Mouse (Mus musculus): ENCODE measurements around the gene Atf7. TPM values are rescaled to one million over a fixed set of nuclear protein-coding genes. Genes with fewer than 3 reads are reported as not detected.

The Atf7 gene
- polyA plus RNA-seq, 1 experiment from 2014 or later = 25.1 TPM

DNA sequence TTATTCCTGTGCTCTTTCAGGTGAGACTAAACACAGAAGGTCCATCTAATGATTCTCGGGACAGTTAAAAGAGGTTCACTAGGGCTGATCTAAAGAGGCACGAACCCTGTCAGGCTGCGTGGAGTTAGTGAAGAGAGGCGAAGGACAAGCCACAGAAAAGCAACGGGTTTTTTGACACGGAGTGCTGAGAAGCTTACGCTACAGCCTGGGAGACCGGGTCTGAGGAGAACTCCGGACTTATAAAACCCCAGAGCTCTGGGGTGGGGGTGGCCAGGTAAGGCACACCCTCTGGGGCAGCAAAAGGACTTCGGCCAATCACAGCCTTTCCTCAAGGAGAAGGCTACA is 107.7 kb downstream of the Atf7 start:
- Histone ChIP-seq H3K27me3 (replicated peaks; ENCODE audit: low read depth, poor library complexity, severe bottlenecking) (no peaks in the 10 kb centered on the region), H3K4me3 (peak overlapping the region; percentile 84), H3K27ac (replicated peaks) (peak overlapping the region; percentile 99), H3K9me3 (no peaks in the 10 kb centered on the region), H3K4me1 (peaks cover 48% of the 10 kb centered on the region), H3K36me3 (replicated peaks) (peaks cover 28% of the 10 kb centered on the region)
- no peak for DNase-seq (ENCODE audit: low spot score)
- WGBS = under 1% methylated on average over 10 of the region's 10 CpGs

DNA sequence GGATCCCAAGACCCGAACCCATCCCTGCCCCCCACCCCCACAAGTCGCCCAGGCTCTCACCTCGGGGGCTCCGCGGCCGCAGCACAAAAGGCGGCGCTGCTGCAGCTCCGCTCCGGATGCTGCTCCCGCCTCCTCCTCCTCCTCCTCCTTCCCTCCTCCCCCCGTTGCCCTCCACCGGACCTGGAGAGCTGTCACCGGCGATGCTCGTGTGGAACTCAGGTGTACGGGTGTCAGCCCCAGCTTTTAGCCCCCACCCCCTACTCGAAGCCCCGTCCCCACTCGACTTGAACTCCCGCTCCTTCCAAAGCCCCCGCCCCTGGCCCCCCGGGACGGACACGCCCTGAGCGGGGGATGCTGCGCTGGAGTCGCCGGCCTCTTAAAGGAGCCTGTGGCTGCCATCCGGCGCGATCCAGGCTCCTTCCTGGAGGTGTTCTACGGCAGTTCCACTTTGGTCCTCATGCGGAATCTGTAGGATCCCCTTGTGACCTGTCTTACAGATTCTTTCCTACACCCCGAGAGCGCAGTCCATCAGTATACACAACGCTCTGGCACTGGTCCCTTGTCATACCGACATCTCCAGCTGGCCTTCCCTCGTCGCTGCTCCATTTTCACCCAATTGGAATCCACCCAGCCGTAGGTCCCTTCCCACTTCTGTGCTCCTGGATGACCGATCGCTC is 108.4 kb downstream of the Atf7 start, which contains the start of gene Map3k12:
Map3k12 (minus strand) TSS at position 337 of the 677 bp plus-strand sequence.
- H3K4me3 ChIP-seq = peak within 1 kb of the TSS; percentile 84
- H3K9me3 ChIP-seq = no peaks in the 10 kb centered on the region
- peaks cover 20% of the 10 kb centered on the region for H3K36me3 ChIP-seq (replicated peaks)
- DNase-seq (ENCODE audit: low spot score) = peak; percentile 87
- H3K4me1 ChIP-seq = peaks cover 55% of the 10 kb centered on the region
- H3K27me3 ChIP-seq (replicated peaks; ENCODE audit: low read depth, poor library complexity, severe bottlenecking) = no peaks in the 10 kb centered on the region
- peak within 1 kb of the TSS; percentile 99 for H3K27ac ChIP-seq (replicated peaks)
- WGBS = under 1% methylated on average over 43 of the region's 43 CpGs

DNA sequence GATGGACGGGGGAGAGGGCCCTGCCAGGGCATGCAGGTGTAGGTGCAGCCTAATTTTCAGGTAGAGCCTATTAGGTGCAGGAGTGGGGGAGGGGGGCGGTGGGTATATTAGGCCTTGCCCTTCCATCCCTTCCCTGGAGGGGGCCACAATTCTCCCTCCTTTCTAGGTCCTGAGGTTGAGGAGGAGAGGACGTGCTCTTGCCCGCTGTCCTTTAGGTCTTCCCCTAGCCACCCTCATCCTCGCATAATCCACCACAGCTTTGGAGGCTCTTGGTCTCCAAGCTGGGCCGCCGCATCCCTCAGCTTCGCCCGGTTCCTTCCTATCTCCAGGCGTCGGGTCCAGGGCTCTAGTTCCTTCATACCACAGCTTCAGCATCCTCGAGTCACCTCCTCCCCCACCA is 109.0 kb downstream of the Atf7 start:
- H3K4me3 ChIP-seq = peak overlapping the region; percentile 84
- WGBS = under 1% methylated on average over 12 of the region's 12 CpGs
- no peaks in the 10 kb centered on the region for H3K27me3 ChIP-seq (replicated peaks; ENCODE audit: low read depth, poor library complexity, severe bottlenecking)
- H3K36me3 ChIP-seq (replicated peaks) = peaks cover 15% of the 10 kb centered on the region
- peaks cover 61% of the 10 kb centered on the region for H3K4me1 ChIP-seq
- no peaks in the 10 kb centered on the region for H3K9me3 ChIP-seq
- peak; percentile 66 for DNase-seq (ENCODE audit: low spot score)
- peak overlapping the region; percentile 99 for H3K27ac ChIP-seq (replicated peaks)

DNA sequence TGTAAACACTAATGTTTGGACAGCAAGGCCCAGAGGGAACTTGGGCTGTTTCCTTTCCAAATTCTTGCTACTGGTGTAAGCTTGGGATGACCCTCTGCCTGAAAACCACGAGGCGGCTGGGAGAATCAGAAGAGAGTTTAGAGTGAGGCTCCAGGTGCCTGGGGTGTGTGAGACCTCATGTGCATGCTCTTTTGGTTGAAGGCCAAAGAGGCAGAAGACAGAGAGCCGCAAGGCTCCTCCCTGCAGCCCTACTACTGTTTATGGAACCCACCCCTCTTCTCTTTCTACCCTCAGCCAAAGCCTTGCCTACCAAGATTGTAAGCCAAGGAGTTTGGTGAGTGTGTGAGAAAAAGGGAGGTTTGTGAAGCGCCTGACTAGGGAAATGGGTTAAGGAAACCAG is 109.5 kb downstream of the Atf7 start:
- H3K36me3 ChIP-seq (replicated peaks) = peaks cover 9% of the 10 kb centered on the region
- H3K9me3 ChIP-seq = no peaks in the 10 kb centered on the region
- peak overlapping the region; percentile 84 for H3K4me3 ChIP-seq
- no peak for DNase-seq (ENCODE audit: low spot score)
- H3K4me1 ChIP-seq = peaks cover 64% of the 10 kb centered on the region
- 50% methylated on average over 4 of the region's 4 CpGs for WGBS
- peak overlapping the region; percentile 99 for H3K27ac ChIP-seq (replicated peaks)
- no peaks in the 10 kb centered on the region for H3K27me3 ChIP-seq (replicated peaks; ENCODE audit: low read depth, poor library complexity, severe bottlenecking)

DNA sequence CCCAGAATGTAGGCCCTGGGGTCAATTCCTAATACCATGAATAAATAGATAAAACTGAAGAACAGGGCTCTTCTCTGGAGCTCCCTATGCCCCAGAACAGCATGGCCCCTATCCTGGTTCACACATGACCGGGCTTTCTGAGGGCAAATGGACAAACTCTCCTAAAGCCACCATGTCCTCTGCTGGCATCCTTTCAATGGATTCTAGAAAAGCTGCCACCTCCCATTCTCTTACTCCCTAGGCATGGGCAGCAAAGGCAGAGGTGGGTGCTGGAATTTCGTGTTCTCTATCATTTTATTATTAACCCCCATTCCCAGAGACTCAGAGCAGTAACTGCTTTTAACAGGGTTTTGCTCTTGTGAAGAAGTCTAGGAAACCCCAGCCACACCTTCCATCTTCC is 110.0 kb downstream of the Atf7 start:
- WGBS = 93% methylated on average over 2 of the region's 2 CpGs
- Histone ChIP-seq H3K36me3 (replicated peaks) (peaks cover 4% of the 10 kb centered on the region), H3K27ac (replicated peaks) (no peak overlapping the region), H3K4me3 (peak overlapping the region; percentile 84), H3K4me1 (peaks cover 65% of the 10 kb centered on the region), H3K9me3 (no peaks in the 10 kb centered on the region), H3K27me3 (replicated peaks; ENCODE audit: low read depth, poor library complexity, severe bottlenecking) (no peaks in the 10 kb centered on the region)
- no peak for DNase-seq (ENCODE audit: low spot score)

DNA sequence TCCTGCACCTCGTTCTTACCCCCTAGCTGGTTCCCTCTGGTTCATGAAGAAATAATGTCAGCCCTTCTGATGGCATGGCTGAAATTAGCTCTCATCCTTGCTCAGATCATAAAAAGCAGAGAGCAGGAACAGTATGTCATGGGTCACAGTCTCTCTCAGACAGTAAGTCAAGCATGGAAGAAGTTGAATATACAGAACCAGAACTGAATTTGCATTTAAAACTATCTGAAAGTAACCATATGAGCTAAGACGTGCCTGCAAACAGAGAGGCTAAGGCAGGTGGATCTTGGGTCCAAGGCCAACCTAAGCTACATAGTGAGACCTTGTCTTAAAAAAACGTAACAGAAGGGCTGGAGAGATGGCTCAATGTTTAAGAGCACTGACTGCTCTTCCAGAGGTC is 112.3 kb downstream of the Atf7 start:
- 82% methylated on average over 3 of the region's 3 CpGs for WGBS
- Histone ChIP-seq H3K9me3 (no peaks in the 10 kb centered on the region), H3K27ac (replicated peaks) (no peak overlapping the region; the same call in 1 of the 2 replicates), H3K4me3 (no peak overlapping the region), H3K36me3 (replicated peaks) (peaks cover 9% of the 10 kb centered on the region), H3K27me3 (replicated peaks; ENCODE audit: low read depth, poor library complexity, severe bottlenecking) (no peaks in the 10 kb centered on the region), H3K4me1 (peaks cover 62% of the 10 kb centered on the region)
- no peak for DNase-seq (ENCODE audit: low spot score)

DNA sequence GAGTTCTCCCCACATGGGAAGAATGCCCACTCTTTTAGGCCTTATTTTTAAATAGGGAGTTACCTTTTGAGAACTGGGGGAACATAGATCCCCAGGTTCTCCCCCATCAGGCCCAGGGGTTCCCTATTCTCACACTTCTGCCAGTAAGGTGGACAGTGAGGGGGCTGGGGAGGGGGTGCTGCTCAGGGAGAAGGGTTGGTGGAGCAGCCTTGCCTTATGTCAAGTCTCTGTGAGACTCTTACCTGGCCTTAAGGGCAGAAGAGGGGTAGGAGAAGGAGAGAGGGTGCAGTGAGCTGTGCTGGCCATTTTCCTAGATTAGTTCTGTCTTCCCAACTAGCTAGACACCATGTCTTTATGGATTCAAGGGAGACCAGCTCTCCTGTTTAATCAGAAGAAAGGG is 112.8 kb downstream of the Atf7 start:
- DNase-seq (ENCODE audit: low spot score) = no peak
- Histone ChIP-seq H3K9me3 (no peaks in the 10 kb centered on the region), H3K27me3 (replicated peaks; ENCODE audit: low read depth, poor library complexity, severe bottlenecking) (no peaks in the 10 kb centered on the region), H3K27ac (replicated peaks) (peak overlapping the region; percentile 88), H3K4me3 (peak overlapping the region; percentile 73; the same call in 1 of the 2 replicates), H3K4me1 (peaks cover 62% of the 10 kb centered on the region), H3K36me3 (replicated peaks) (peaks cover 14% of the 10 kb centered on the region)

DNA sequence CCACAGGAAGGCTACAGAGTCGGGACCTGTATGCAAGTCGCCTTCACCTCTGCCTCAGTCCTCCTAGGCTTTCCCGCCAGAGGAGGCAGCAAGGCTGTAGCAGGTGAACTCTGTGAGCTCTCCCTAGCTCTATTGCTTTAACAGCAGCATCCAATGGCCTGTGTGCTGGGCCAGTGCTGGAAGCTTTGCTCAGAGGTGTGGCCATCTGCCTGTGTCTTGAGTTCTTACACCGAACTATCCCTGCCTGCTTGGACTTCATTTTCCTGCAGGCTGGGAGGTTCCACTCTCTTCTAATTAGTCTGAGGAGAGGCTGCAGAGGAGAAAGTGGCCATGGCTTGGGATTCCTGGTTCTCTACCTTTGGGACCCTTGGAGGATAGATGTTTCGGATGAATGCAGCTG is 113.3 kb downstream of the Atf7 start:
- H3K9me3 ChIP-seq = no peaks in the 10 kb centered on the region
- peak overlapping the region; percentile 88 for H3K27ac ChIP-seq (replicated peaks)
- H3K36me3 ChIP-seq (replicated peaks) = peaks cover 17% of the 10 kb centered on the region
- peak overlapping the region; percentile 73 for H3K4me3 ChIP-seq
- H3K27me3 ChIP-seq (replicated peaks; ENCODE audit: low read depth, poor library complexity, severe bottlenecking) = no peaks in the 10 kb centered on the region
- peaks cover 57% of the 10 kb centered on the region for H3K4me1 ChIP-seq
- no peak for DNase-seq (ENCODE audit: low spot score)
- WGBS = 24% methylated on average over 5 of the region's 5 CpGs

DNA sequence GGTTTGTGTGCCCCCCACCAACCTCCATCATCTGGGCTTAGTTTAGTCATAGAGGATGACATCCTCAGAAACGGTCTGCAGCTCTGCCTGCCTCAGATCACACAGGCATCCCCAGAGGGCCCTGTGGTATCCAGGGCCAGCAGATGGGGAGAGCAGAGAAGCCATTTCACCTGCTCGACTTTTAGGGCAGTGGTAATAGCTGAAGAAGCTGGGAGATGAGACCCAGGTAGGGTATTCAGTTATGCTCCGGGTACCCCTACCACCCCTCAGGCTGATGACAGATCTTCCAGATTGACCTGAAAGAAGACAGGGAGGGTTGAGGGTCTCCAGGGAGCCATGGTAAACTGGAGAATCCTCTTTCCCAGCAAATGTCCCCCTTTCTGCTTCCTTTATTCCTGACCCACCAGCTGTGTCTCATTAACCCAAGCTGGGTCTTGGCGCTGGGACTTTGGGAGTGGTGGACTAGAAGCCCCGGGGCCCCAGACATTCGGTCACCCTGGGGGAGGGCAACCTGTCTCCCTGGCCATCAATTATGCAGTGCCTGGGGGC is 113.9 kb downstream of the Atf7 start:
- H3K4me3 ChIP-seq = peak overlapping the region; percentile 73
- peak; percentile 69 for DNase-seq (ENCODE audit: low spot score)
- H3K4me1 ChIP-seq = peaks cover 52% of the 10 kb centered on the region
- WGBS = 3% methylated on average over 6 of the region's 6 CpGs
- peaks cover 22% of the 10 kb centered on the region for H3K36me3 ChIP-seq (replicated peaks)
- H3K9me3 ChIP-seq = no peaks in the 10 kb centered on the region
- H3K27ac ChIP-seq (replicated peaks) = peak overlapping the region; percentile 88
- no peaks in the 10 kb centered on the region for H3K27me3 ChIP-seq (replicated peaks; ENCODE audit: low read depth, poor library complexity, severe bottlenecking)

DNA sequence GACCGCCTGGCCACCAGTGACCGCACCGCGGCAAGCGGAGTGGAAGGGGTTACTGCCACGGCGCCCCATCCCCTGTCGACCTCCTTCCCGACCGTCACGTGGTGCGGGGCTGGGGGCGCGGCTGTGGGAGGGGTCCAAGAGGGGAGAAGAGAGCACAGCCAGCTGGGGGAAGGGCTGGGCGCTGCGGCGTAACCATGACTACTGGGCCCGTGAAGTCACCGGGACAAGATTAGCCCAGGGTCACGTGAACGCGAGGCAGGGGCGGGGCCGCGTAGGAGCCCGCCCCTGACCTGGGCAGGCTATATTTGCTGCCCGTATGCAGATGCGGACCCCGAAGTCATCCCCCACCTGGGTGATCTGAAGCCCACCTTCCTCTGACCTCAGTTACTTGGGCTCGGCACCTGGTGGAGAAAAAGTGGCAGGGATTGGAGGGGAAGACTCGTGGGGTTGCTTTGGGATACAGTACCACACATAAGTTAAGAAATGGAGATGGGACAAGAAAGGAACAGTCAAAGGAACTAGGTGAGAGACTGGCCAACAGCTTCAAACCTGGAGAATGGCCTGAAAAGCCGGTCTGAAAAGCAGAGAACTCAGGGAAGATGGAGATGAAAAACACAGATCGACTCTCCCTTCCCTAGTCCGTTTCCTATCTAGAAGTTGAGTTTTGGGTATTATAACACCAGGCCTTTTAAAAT is 114.5 kb downstream of the Atf7 start:
- peaks cover 49% of the 10 kb centered on the region for H3K4me1 ChIP-seq
- no peaks in the 10 kb centered on the region for H3K27me3 ChIP-seq (replicated peaks; ENCODE audit: low read depth, poor library complexity, severe bottlenecking)
- 4% methylated on average over 34 of the region's 34 CpGs for WGBS
- peak; percentile 99 for DNase-seq (ENCODE audit: low spot score)
- peaks cover 28% of the 10 kb centered on the region for H3K36me3 ChIP-seq (replicated peaks)
- H3K9me3 ChIP-seq = no peaks in the 10 kb centered on the region
- H3K4me3 ChIP-seq = peak overlapping the region; percentile 73
- H3K27ac ChIP-seq (replicated peaks) = peak overlapping the region; percentile 88

DNA sequence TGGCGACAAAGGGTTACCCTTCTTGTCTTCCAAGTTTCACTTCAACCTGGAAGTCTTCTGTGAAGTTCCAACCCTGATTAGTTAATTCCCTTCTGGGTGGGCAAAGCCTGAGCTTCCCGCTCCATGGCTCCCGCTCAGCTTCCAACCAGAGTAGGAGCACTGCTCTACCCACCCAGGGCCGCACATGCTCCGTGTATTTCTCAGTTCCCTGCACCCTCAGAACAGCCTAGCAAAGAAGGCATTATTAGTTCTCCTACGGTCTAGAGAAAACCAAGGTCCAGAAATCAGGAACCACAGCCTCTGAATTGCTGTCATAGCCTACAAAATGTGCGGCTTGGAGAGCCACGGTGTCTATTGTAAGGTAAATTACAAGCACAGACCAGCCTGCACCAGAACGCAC is 115.2 kb downstream of the Atf7 start:
- peak overlapping the region; percentile 73 for H3K4me3 ChIP-seq
- H3K4me1 ChIP-seq = peaks cover 44% of the 10 kb centered on the region
- H3K27me3 ChIP-seq (replicated peaks; ENCODE audit: low read depth, poor library complexity, severe bottlenecking) = no peaks in the 10 kb centered on the region
- H3K36me3 ChIP-seq (replicated peaks) = peaks cover 34% of the 10 kb centered on the region
- peak overlapping the region; percentile 88 for H3K27ac ChIP-seq (replicated peaks)
- WGBS = 6% methylated on average over 9 of the region's 9 CpGs
- no peaks in the 10 kb centered on the region for H3K9me3 ChIP-seq
- no peak for DNase-seq (ENCODE audit: low spot score)

DNA sequence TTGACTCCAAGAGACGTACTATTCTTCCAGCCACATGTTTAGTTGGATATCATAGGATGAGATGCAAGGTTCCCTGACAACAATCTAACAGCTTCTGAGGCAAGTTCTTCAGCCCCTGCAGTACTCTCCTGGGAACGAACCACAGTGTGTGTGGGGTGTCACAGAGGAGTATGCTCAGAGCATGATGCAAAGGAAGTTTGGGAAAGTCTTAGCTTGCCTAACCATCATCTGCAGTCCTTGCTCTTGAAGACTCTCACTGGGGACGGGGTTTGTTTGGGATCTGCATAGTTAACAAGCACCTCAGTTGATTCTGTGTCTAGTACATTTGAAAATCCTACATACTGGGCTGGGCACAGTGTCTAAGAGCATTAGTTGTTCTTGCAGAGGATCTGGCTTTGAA is 116.9 kb downstream of the Atf7 start:
- Histone ChIP-seq H3K27ac (replicated peaks) (no peak overlapping the region), H3K9me3 (no peaks in the 10 kb centered on the region), H3K4me3 (no peak overlapping the region), H3K27me3 (replicated peaks; ENCODE audit: low read depth, poor library complexity, severe bottlenecking) (no peaks in the 10 kb centered on the region), H3K4me1 (peaks cover 45% of the 10 kb centered on the region), H3K36me3 (replicated peaks) (peaks cover 52% of the 10 kb centered on the region)
- WGBS = 90% methylated on average over 3 of the region's 3 CpGs
- no peak for DNase-seq (ENCODE audit: low spot score)

DNA sequence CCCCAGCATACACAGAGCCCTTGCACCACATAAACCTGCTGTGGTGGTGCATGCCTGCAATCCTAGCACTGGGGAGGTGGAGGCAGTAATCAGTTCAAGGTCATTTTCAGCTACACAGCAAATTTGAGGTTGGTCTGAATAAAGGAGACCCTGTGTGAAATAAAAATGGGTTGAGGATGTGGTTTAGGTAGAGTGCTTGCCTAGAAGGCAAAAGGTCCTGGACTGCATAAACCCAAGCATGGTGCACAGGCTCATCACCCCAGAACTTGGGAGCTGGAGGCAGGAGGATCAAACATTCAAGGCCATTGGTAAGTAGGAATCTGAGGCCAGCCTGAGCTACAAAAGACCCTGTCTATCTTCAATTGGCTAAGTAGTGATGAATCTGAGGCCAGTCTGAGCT is 117.7 kb downstream of the Atf7 start:
- Histone ChIP-seq H3K27me3 (replicated peaks; ENCODE audit: low read depth, poor library complexity, severe bottlenecking) (no peaks in the 10 kb centered on the region), H3K36me3 (replicated peaks) (peaks cover 59% of the 10 kb centered on the region), H3K27ac (replicated peaks) (no peak overlapping the region), H3K4me3 (no peak overlapping the region), H3K9me3 (no peaks in the 10 kb centered on the region), H3K4me1 (peaks cover 39% of the 10 kb centered on the region)
- DNase-seq (ENCODE audit: low spot score) = no peak
